ENCODE assay signal across 22 mouse cellular contexts in the genomic region with DNA sequence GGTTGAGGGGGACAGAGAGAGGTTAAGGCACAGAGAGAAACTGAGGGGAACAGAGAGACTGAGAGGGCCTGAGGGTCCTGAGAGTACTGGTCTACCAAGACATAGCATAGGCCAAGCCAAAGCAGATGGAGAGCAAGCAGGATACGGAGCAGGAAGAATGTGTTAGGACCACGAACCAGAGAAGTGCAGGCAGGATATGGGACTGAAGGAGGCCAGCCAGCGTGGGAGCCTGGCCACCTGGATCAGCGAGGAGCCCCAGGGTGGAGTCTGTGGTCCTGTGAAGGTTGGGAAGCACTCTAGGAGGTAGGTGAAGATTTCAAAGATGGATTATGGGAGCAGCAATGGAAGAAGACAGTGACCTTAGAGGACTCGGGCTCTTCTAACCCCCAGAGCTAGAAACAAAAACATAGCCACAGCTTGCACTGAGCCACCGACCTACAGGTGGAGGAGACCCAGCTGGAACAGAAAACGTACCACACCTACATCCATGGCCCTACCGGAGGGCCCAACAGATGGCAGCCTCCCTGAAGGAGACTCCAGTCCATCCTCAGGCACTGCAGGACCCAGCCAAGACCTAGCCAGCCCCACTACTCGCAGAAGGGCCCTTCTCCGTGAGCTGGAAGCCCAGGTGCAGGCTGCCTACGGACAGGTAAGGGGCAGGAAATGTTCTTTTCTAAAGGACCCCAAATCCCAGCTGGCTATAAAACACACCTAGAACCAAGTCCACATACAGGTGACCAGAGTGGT. TPM values are rescaled to one million over a fixed set of nuclear protein-coding genes. Genes with fewer than 3 reads are reported as not detected.
"Had no signal": no experiment of that assay in that cellular context is flagged by ENCODE, and none has a peak within 500 bp of the region (broad histone marks: within the 10 kb centered on the region; RNA-seq: fewer than 3 reads in every experiment).

No protein-coding gene starts in this region.

- ATAC-seq: midbrain, embryonic 13.5 days had no signal

- H3K4me2 ChIP-seq: limb, embryonic 15.5 days; liver, embryonic 13.5 days; midbrain, embryonic 13.5 days; neural tube, embryonic 15.5 days had no signal

- H3K36me3 ChIP-seq: limb, embryonic 15.5 days; liver, embryonic 13.5 days; midbrain, embryonic 13.5 days; neural tube, embryonic 15.5 days had no signal

- DNase-seq: kidney, postnatal 36 days; layer of hippocampus, adult 9-11 months; layer of hippocampus, postnatal 36 days; liver, embryonic 13.5 days; lung, adult 18-20 months; right cerebral cortex, adult 18-20 months; right cerebral cortex, postnatal 25 days; thymus, adult 18-20 months; thymus, postnatal 14 days had no signal

- H3K4me3 ChIP-seq: limb, embryonic 15.5 days; liver, embryonic 13.5 days; midbrain, embryonic 13.5 days; myocyte; neural tube, embryonic 15.5 days had no signal

- H3K9me3 ChIP-seq: limb, embryonic 15.5 days; liver, embryonic 13.5 days; midbrain, embryonic 13.5 days; neural tube, embryonic 15.5 days had no signal

- H3K27ac ChIP-seq: kidney, postnatal 0 days; limb, embryonic 15.5 days; midbrain, embryonic 13.5 days; neural tube, embryonic 15.5 days had no signal

- H3K9ac ChIP-seq: limb, embryonic 15.5 days; midbrain, embryonic 13.5 days; neural tube, embryonic 15.5 days had no signal

- H3K4me1 ChIP-seq: limb, embryonic 15.5 days; midbrain, embryonic 13.5 days; neural tube, embryonic 15.5 days had no signal

RNA-seq across cellular contexts. Expression of gene Cabp2, which starts 1.0 kb away (rescaled TPM):
- total RNA-seq: layer of hippocampus, adult 18-20 months; layer of hippocampus, postnatal 36 days; left cerebral cortex, adult 8-10 months; left cerebral cortex, postnatal 25 days; megakaryocyte-erythroid progenitor cell, adult 5-6 weeks had no signal
- polyA plus RNA-seq: limb, embryonic 11.5 days; limb, embryonic 15.5 days; lung, embryonic 16.5 days; midbrain, embryonic 13.5 days; myocyte; neural tube, embryonic 11.5 days; neural tube, embryonic 15.5 days; small intestine, adult 2 months had no signal

RNA-seq across cellular contexts. Expression of gene Gstp3, which starts 23.0 kb away (rescaled TPM):
- total RNA-seq: layer of hippocampus, adult 18-20 months; layer of hippocampus, postnatal 36 days; left cerebral cortex, adult 8-10 months; left cerebral cortex, postnatal 25 days had no signal
- polyA plus RNA-seq: kidney, postnatal 0 days; midbrain, embryonic 13.5 days; neural tube, embryonic 11.5 days; neural tube, embryonic 15.5 days had no signal

RNA-seq across cellular contexts. Expression of gene Gstp2, which starts 36.6 kb away (rescaled TPM):
- total RNA-seq: megakaryocyte-erythroid progenitor cell, adult 5-6 weeks had no signal
